Mouse (Mus musculus) lung, adult 2 months (tissue): ENCODE data around the gene Slc2a1.

ENCODE experiments used
- CTCF ChIP-seq: fragments of 200-500 bp; IDR thresholded peaks from 2 replicates; pipeline ENCODE4 v1.5.1; 2011; ENCODE audit warnings: mild to moderate bottlenecking, low read length, control low read depth; ENCODE audit not compliant: insufficient read depth
- POLR2A ChIP-seq: fragments of 200-500 bp; IDR thresholded peaks from 2 replicates; pipeline ENCODE4 v1.6.1; 2011; ENCODE audit warnings: low read depth, mild to moderate bottlenecking, control low read depth, low read length, borderline replicate concordance; ENCODE audit errors: extremely low read depth

- no peak for TF ChIP-seq CTCF
- TF ChIP-seq POLR2A: peak; percentile 77; the same call in 1 of the 2 replicates
These were observed 65.4 kb downstream of the Slc2a1 start, which contains the start of gene Zfp691 for GRCm38 (mm10) chr4:119173851-119174453.
